Mouse (Mus musculus): ENCODE measurements around the gene Slc5a5. TPM values are rescaled to one million over a fixed set of nuclear protein-coding genes. Genes with fewer than 3 reads are reported as not detected.

The Slc5a5 gene
- total and polyA plus RNA-seq, 3 experiments = 0.28 TPM; not detected in 2

DNA sequence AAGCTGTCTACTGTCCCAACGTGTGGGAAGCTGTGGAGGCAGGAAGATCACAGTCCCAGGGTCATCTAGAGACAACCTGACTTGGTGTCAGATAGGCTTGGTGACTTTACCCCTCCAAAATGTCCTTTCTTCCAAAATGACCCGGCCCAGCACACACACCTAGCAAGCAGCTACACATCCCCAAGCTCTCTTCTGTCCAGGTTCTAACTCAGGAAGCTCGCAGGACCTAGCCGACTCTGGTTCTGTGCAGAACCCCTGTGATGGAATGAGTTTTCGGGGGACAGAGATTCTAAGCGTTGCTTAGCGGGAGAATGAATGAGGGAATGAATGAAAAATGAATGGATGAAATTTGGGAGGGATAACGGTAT is 12.9 kb upstream of the Slc5a5 start:
- Histone ChIP-seq H3K36me3 (replicated peaks) (peaks cover 13% of the 10 kb centered on the region), H3K27me3 (ENCODE audit: insufficient read depth, low read length) (peaks cover 4% of the 10 kb centered on the region; the same call in 1 of the 2 replicates), H3K9me3 (replicated peaks) (no peaks in the 10 kb centered on the region), H3K4me1 (ENCODE audit: insufficient read depth, low read depth, low read length) (peaks cover 46% of the 10 kb centered on the region), H3K4me3 (ENCODE audit: low read depth, low read length) (peak overlapping the region; percentile 90)
- ATAC-seq (ENCODE audit: extremely low read depth, insufficient number of reproducible peaks, low FRiP score, poor library complexity, severe bottlenecking) (no peak), DNase-seq (ENCODE audit: low spot score) (no peak)
- TF ChIP-seq CTCF (IDR thresholded peaks at IDR 0.05; ENCODE audit: low read depth, low read length) = no peak
- no peak for TF ChIP-seq GATA1 (IDR thresholded peaks at IDR 0.05; ENCODE audit: borderline replicate concordance, low read length)
- no peak for TF ChIP-seq GATA2 (IDR thresholded peaks at IDR 0.05; ENCODE audit: borderline replicate concordance, low read depth, low read length)
- no peak for TF ChIP-seq POLR2AphosphoS5 (IDR thresholded peaks at IDR 0.05; ENCODE audit: insufficient replicate concordance, low read depth, low read length)
- no peak for TF ChIP-seq TAL1 (conservative IDR thresholded peaks at IDR 0.05; ENCODE audit: low read depth, low read length)

DNA sequence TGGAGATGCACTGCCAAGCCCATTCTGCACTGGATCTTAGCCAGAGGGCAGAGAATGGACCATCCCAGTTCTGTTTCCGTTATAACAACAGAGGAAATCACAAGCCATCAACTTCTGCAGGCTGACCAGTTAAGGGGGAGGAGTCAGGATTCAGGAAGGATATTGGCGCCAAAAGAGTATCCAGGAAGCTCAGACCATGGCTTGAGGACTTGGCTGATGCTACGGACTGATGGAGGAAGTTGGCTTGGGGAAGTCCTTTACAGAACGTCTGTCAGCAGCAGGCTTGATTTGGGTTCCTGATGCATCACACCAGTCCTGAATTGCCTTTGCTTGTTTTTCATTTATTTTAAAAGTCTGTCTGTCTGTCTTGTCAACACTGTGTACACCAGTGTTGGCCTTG is 12.0 kb upstream of the Slc5a5 start:
- H3K4me3 ChIP-seq (ENCODE audit: low read depth, low read length) = no peak overlapping the region
- H3K27me3 ChIP-seq (ENCODE audit: insufficient read depth, low read length) = peaks cover 4% of the 10 kb centered on the region; the same call in 1 of the 2 replicates
- no peaks in the 10 kb centered on the region for H3K9me3 ChIP-seq (replicated peaks)
- peaks cover 11% of the 10 kb centered on the region for H3K36me3 ChIP-seq (replicated peaks)
- ATAC-seq (ENCODE audit: extremely low read depth, insufficient number of reproducible peaks, low FRiP score, poor library complexity, severe bottlenecking) (no peak), DNase-seq (ENCODE audit: low spot score) (no peak)
- peaks cover 44% of the 10 kb centered on the region for H3K4me1 ChIP-seq (ENCODE audit: insufficient read depth, low read depth, low read length)
- TF ChIP-seq TAL1 (conservative IDR thresholded peaks at IDR 0.05; ENCODE audit: low read depth, low read length) (no peak), GATA2 (IDR thresholded peaks at IDR 0.05; ENCODE audit: borderline replicate concordance, low read depth, low read length) (no peak)

DNA sequence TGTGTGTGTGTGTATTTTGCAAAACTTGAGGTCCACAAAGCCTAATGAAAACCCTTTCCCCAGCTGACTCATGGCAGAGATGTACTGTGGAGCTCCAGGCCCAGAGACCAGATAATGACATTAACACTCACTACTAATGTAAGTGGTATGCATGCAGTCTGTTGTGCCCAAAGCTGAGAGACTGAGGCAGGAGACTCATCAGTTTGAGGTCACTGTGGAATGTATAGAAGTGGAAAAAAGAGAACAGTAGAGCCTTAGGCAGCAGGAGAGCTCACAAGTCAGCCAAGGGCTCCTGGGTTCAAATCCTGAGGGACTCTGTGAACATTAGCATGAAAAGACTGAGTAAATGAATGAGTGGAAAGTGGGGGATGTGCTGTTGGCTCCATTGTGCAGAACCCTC is 11.0 kb upstream of the Slc5a5 start:
- TF ChIP-seq GATA1 (IDR thresholded peaks at IDR 0.05; ENCODE audit: borderline replicate concordance, low read length) (no peak), CTCF (IDR thresholded peaks at IDR 0.05; ENCODE audit: low read depth, low read length) (no peak), POLR2AphosphoS5 (IDR thresholded peaks at IDR 0.05; ENCODE audit: insufficient replicate concordance, low read depth, low read length) (no peak), GATA2 (IDR thresholded peaks at IDR 0.05; ENCODE audit: borderline replicate concordance, low read depth, low read length) (no peak), TAL1 (conservative IDR thresholded peaks at IDR 0.05; ENCODE audit: low read depth, low read length) (no peak)
- peaks cover 49% of the 10 kb centered on the region for H3K4me1 ChIP-seq (ENCODE audit: insufficient read depth, low read depth, low read length)
- DNase-seq (ENCODE audit: low spot score) (no peak), ATAC-seq (ENCODE audit: extremely low read depth, insufficient number of reproducible peaks, low FRiP score, poor library complexity, severe bottlenecking) (no peak)
- peaks cover 6% of the 10 kb centered on the region for H3K36me3 ChIP-seq (replicated peaks)
- H3K27me3 ChIP-seq (ENCODE audit: insufficient read depth, low read length) = peaks cover 4% of the 10 kb centered on the region; the same call in 1 of the 2 replicates
- H3K4me3 ChIP-seq (ENCODE audit: low read depth, low read length) = no peak overlapping the region
- H3K9me3 ChIP-seq (replicated peaks) = no peaks in the 10 kb centered on the region

DNA sequence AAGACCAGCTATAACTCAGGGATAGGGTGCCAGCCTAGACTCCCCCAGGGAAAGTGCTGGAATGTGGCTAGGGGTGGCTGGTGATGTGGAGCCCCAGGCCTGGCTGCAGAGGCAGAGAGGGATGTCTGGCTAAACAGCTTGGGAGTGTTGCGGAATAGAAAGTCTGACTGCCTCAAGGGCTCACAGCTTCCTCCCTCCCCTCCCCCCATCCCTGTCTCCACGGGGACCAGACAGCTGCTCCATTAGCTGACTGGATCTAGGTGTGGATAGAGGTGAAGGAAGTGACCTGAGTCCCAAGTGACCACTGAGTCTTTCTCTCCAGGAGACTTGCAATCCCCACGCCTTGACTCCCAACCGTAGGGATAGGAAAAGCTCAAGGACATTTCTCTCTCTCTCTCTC is 10.6 kb upstream of the Slc5a5 start:
- Histone ChIP-seq H3K4me3 (ENCODE audit: low read depth, low read length) (no peak overlapping the region), H3K27me3 (ENCODE audit: insufficient read depth, low read length) (peaks cover 4% of the 10 kb centered on the region; the same call in 1 of the 2 replicates), H3K36me3 (replicated peaks) (peaks cover 6% of the 10 kb centered on the region), H3K9me3 (replicated peaks) (no peaks in the 10 kb centered on the region), H3K4me1 (ENCODE audit: insufficient read depth, low read depth, low read length) (peaks cover 53% of the 10 kb centered on the region)
- no peak for DNase-seq (ENCODE audit: low spot score)
- TF ChIP-seq POLR2AphosphoS5 (IDR thresholded peaks at IDR 0.05; ENCODE audit: insufficient replicate concordance, low read depth, low read length) = no peak
- TF ChIP-seq GATA1 (IDR thresholded peaks at IDR 0.05; ENCODE audit: borderline replicate concordance, low read length) = no peak
- TF ChIP-seq CTCF (IDR thresholded peaks at IDR 0.05; ENCODE audit: low read depth, low read length) = no peak
- no peak for TF ChIP-seq GATA2 (IDR thresholded peaks at IDR 0.05; ENCODE audit: borderline replicate concordance, low read depth, low read length)
- TF ChIP-seq TAL1 (conservative IDR thresholded peaks at IDR 0.05; ENCODE audit: low read depth, low read length) = no peak
- ATAC-seq (ENCODE audit: extremely low read depth, insufficient number of reproducible peaks, low FRiP score, poor library complexity, severe bottlenecking) = no peak

DNA sequence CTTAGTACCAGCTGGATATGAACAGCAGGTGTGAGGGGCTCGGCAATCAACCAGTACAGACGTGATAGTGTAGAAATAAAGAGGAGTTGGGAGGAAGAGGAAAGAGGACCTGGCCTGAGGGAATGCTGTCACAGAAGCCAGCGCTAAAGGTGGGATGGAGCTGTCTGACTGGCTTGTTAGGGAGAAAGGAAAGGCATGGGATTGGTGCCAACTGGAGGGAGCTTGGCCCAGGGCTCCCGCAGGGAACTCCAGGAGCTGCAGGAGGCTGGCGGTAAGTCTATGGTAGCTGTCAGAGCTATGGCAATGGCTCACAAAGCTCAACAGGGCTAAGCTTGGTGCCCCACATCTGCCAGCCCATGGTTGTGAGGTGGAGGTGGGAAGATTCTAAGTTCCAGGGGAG is 9.7 kb upstream of the Slc5a5 start:
- peaks cover 4% of the 10 kb centered on the region; the same call in 1 of the 2 replicates for H3K27me3 ChIP-seq (ENCODE audit: insufficient read depth, low read length)
- TF ChIP-seq POLR2AphosphoS5 (IDR thresholded peaks at IDR 0.05; ENCODE audit: insufficient replicate concordance, low read depth, low read length) = no peak
- no peak for TF ChIP-seq TAL1 (conservative IDR thresholded peaks at IDR 0.05; ENCODE audit: low read depth, low read length)
- TF ChIP-seq GATA2 (IDR thresholded peaks at IDR 0.05; ENCODE audit: borderline replicate concordance, low read depth, low read length) = no peak
- no peak for TF ChIP-seq CTCF (IDR thresholded peaks at IDR 0.05; ENCODE audit: low read depth, low read length)
- TF ChIP-seq GATA1 (IDR thresholded peaks at IDR 0.05; ENCODE audit: borderline replicate concordance, low read length) = no peak
- H3K4me3 ChIP-seq (ENCODE audit: low read depth, low read length) = no peak overlapping the region
- ATAC-seq (ENCODE audit: extremely low read depth, insufficient number of reproducible peaks, low FRiP score, poor library complexity, severe bottlenecking) = no peak
- no peaks in the 10 kb centered on the region for H3K9me3 ChIP-seq (replicated peaks)
- H3K36me3 ChIP-seq (replicated peaks) = peaks cover 2% of the 10 kb centered on the region
- DNase-seq (ENCODE audit: low spot score) = no peak
- peaks cover 47% of the 10 kb centered on the region for H3K4me1 ChIP-seq (ENCODE audit: insufficient read depth, low read depth, low read length)

DNA sequence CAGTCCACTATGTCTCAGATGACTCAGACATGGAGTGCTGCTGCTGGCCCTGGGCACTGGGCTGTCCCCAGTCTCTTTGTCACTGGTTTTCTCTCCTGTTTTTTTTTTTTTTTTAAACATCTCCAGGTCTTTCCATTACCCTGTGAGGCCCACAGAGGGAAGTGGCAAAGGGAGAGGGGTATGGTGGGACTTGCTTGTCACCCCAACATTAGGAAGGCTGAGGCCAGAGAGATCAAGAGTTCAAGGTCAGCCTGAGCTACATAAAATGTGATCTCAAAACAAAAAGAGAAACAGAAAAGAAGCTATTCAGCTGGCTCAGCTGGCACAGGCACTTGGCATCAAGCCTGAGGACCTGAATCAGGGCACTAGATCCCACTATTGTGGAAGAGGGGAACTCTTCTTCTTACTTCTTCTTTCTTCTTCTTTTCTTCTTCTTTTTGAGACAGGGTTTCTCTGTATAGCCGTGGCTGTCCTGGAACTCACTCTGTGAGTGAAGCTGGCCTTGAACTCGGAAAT is 8.4 kb upstream of the Slc5a5 start:
- H3K9me3 ChIP-seq (replicated peaks) = no peaks in the 10 kb centered on the region
- H3K4me3 ChIP-seq (ENCODE audit: low read depth, low read length) = no peak overlapping the region
- no peak for DNase-seq (ENCODE audit: low spot score)
- ATAC-seq (ENCODE audit: extremely low read depth, insufficient number of reproducible peaks, low FRiP score, poor library complexity, severe bottlenecking) = no peak
- H3K27me3 ChIP-seq (ENCODE audit: insufficient read depth, low read length) = peaks cover 4% of the 10 kb centered on the region; the same call in 1 of the 2 replicates
- peaks cover 42% of the 10 kb centered on the region for H3K4me1 ChIP-seq (ENCODE audit: insufficient read depth, low read depth, low read length)
- H3K36me3 ChIP-seq (replicated peaks) = peaks cover 8% of the 10 kb centered on the region
- TF ChIP-seq GATA2 (IDR thresholded peaks at IDR 0.05; ENCODE audit: borderline replicate concordance, low read depth, low read length) (no peak), GATA1 (IDR thresholded peaks at IDR 0.05; ENCODE audit: borderline replicate concordance, low read length) (no peak), TAL1 (conservative IDR thresholded peaks at IDR 0.05; ENCODE audit: low read depth, low read length) (no peak), POLR2AphosphoS5 (IDR thresholded peaks at IDR 0.05; ENCODE audit: insufficient replicate concordance, low read depth, low read length) (no peak), CTCF (IDR thresholded peaks at IDR 0.05; ENCODE audit: low read depth, low read length) (no peak)
